Mouse (Mus musculus) frontal cortex, postnatal 36 days (tissue): ENCODE measurements around the gene Chrnb4.

Experiments
- DNase-seq, 2 experiments: peaks; one replicate each; pipeline ENCODE4 v3.0.0; 2022; ENCODE audit warnings: low spot score in 2 of 2

Chrnb4 gene

DNA sequence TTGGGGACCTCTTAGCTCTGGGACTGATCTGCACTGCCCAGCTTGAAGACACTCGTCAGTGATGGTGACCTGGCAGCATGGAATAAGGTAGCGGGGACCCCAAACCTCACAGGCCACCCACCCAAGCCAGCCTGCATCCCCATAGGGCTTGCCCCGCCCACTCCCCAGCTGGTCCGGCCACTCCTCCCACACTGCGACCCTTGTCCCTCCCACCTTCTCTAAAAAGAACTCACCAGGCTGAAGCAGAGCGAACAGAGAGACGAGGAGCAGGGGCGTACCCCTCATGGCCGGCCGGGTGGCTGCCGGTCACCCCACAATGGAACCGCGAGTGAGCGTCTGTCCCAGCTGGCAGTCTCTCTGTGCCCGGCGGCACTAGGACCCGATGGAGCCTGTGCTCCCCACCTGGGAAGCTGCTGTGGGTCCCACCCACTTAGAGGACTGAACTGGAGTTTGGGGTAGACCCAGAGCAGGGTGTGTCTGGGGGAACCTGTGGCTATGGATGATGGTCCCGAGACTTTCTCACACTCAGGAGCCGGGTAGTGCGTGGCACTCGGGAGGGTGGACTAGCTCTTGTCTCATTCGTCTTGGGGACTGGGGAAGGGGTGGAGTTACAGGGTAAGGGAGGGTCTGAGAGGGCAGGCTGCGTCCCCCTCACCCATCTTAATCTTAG lies at the start of gene Chrnb4:
Gene Chrnb4 (minus strand): TSS at position 569 of the 670 bp plus-strand sequence.
- DNase-seq: no peak

DNA sequence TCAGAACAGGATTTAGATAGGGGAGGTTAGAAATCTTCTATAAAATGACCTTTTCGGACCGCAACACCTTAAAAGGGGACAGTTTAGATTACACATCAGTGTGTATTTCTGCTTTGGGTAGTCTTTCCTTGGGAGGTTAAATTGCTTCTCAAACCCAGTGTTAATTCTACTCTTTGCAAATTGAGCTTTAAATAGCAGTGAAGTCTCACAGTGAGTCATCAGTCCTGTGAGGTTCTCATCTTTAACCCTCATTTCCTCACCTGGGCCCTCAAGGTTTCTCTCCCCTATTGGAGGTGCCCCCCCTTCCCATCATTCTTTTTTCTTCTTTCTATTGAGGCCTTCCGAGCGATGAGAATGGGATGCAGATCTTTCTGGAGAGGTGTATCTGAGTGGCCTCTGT lies 48.3 kb upstream of the Chrnb4 start:
- no peak for DNase-seq

GRCm38 (mm10) chr9:55096033-55096432 lies 47.5 kb upstream of the Chrnb4 start:
- no peak for DNase-seq

DNA sequence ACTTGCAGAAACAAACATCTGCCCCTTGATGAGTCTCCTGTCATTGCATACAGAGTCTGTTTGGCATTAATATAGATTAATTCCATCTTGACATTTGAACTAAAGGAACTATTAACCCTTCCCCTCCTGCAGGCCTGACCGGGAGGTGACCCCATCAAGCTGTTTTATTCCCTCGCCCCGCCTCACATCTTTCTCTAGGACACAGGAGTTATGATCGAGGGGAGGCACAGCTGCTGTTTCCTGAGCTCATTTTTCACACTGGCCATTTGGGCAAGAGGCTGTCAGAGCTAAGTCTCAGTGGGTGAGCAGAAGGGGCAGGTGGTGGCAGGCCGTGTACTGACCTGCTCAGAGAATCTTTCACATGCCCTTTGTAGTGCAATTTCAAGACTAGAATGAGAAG lies 41.6 kb upstream of the Chrnb4 start:
- DNase-seq: no peak

- DNase-seq: no peak
Observed at GRCm38 (mm10) chr9:55089226-55089625, 40.6 kb upstream of the Chrnb4 start.

DNA sequence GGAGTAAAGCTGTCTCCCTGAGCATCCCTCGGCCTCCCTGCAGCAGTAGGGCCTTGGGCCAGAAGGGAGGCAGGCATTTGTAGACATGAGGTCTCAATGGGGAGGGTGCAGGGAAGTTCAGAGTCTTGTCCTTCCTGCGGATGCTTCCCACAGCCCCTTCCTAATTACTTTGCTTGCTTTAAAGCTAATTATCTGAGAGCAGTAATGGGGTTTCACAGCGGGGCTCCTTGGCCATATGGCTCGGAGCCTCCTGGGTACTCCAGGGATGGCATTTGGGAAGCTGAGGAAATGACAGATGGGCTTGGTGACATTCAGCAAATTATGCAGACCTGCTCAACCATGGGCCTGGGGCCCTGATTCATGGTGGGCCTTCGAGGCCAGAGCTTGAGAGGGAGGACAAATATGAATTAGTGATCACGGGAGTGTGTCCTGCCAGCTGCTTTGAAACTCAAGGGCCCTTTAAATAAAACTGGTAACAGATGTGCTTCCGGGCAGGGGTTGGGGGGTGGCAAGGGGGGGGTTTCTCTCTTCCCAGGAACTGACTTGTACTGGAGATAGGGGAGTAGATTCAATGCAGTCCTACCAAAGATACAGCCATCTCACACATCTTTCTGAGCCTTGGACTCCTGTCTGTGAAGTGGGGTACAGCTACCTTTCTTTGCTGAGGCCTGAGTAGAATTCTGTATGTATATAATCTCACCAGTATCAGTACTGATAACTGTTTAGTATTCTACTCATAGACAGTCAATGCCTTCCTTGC lies 34.8 kb upstream of the Chrnb4 start:
- DNase-seq: no peak

- DNase-seq: no peak
Observed at GRCm38 (mm10) chr9:55067965-55068265, 19.3 kb upstream of the Chrnb4 start.

GRCm38 (mm10) chr9:55067260-55067964 lies 18.8 kb upstream of the Chrnb4 start:
- DNase-seq: peak in 1 of 2 experiments; percentile 22

GRCm38 (mm10) chr9:55065241-55065640 lies 16.7 kb upstream of the Chrnb4 start:
- no peak for DNase-seq

- DNase-seq: no peak
Observed at GRCm38 (mm10) chr9:55058067-55058466, 9.5 kb upstream of the Chrnb4 start.

GRCm38 (mm10) chr9:55055386-55055930 lies 6.9 kb upstream of the Chrnb4 start:
- DNase-seq: no peak

DNA sequence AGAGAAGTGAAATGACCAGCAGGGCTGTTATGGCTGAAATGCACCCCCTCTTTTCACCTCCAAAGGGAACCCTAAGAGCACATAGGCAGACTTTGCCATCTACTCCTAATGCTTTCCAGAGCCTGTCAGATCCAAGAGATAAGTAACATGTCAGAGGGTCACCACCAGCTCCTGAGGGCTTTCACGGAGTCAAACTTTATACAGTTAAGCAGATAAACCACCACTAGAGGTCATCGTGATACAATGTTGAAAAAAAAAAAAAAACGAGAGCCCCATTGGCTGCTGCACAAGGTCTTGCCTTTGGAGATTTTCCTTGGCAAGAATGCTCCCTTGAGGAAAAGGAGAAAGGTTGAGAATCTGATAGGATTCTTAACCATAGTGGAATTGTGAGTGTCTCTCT lies 1.8 kb downstream of the Chrnb4 start:
- DNase-seq: no peak

DNA sequence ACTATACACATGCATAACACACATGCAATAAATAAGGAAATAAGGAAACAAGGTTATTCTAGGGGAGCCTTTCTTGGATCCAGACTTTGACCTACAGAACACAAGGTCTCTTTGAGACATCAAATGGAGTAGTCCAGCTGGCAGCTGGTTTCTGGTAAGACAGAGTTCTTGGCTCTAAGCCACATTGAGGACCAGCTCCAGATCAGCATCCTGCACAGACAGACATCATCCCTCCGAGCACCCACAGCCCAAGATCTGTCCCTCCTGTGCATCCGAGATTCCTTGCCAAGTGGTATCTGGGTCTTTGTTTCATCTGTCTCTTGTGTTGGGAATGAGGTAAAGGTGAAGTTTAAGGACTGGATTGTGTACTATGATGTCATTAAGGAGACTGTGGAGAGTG lies 3.6 kb downstream of the Chrnb4 start:
- no peak for DNase-seq

GRCm38 (mm10) chr9:55043688-55044087 lies 4.9 kb downstream of the Chrnb4 start:
- DNase-seq: no peak

DNA sequence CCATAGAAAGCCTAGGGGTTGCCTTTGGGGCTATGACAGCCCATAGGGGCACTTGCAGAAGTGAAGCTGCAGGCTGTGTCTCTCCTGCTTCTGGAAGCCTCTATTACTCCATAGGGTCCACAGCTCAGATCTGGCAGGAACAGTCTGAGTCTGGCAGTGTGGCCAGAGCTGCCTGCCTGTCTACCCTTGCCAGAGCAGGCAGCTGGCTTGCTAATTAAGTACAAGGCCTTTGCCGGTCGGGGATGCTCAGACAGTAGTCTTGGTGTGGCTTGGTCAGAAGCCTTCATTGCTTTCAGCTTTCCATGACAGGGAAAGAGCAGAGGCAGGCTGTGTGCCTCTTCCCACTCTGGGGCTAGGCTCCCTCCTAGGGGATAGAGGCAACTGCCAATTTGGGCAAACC lies 7.2 kb downstream of the Chrnb4 start:
- no peak for DNase-seq

GRCm38 (mm10) chr9:55039983-55040382 lies 8.6 kb downstream of the Chrnb4 start:
- no peak for DNase-seq

GRCm38 (mm10) chr9:55038948-55039347 lies 9.6 kb downstream of the Chrnb4 start:
- no peak for DNase-seq

- no peak for DNase-seq
Observed at GRCm38 (mm10) chr9:55031435-55032167, 17.0 kb downstream of the Chrnb4 start.

GRCm38 (mm10) chr9:55026275-55026663 lies 22.3 kb downstream of the Chrnb4 start, which contains the start of gene Chrna3:
Chrna3 (minus strand) TSS chr9:55026562.
- DNase-seq: no peak

DNA sequence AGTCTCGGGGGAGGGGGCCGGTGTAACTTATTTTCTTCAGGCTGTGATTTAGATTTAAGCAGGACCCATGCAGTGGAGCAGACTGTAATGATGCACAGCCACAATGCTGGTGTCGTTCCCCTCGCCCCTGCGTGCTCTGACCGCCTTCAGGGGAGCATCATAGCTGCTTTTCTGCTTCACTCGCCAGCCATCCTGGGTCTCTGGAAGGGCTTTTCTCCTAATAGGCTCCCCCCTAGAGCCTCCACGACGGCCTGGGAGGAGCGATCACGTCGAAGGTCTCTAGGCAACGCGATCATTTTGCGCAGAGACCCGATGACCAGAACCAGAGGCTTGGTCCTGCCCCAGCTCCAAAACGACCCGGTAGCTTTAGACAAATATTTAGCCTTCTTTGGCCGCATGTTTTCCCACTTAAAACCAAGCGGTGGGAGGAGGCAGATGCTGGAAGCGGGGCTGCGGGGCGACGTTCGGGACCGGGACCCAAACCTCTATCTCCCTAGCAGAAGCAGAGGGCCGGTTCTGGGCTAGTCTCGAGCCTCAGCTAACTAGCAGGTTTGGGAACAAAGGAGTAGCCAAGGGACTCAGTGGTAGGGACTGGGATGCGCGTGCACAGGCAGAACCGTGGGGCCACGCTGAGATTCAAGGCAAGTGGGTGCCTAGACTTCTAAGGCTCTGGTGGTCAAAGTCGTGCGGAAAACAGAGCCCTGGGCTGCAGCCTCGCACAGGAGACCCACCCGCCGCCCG lies 22.9 kb downstream of the Chrnb4 start:
- DNase-seq: no peak

DNA sequence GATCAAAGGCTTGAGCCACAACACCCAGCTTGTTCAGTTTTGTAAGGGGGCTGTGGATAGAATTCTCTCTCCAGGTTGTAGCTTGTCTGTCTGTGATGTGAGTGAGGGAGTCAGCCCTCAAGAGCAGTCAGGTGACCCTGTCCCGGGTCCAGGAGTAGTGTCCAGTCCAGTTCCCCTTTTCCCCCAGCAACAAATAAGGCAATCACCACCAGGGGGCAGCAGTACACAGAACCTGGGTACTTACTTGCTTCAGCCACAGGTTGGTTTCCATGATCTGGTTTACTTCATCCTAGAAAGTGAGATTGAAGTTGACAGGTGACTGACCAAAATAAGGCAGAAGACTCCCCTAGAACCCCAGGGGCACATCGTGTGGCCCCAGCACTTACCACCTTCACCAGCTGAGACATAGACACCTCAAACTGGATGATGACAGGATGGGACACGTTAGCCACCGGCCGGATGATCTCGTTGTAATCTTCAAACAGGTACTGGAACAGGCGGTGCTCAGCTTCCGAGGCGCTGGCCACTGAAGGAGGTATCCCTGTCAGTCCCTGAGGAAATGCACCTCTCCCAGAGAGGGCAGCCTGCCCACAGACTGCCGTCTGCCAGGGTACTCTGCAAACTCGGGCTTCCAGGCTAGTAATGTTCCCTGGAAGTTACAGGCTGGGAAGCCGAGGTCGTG lies 24.5 kb downstream of the Chrnb4 start:
- peak; percentile 68 to 77 for DNase-seq
